Mouse (Mus musculus): ENCODE data around the gene Gpc6.

DNA sequence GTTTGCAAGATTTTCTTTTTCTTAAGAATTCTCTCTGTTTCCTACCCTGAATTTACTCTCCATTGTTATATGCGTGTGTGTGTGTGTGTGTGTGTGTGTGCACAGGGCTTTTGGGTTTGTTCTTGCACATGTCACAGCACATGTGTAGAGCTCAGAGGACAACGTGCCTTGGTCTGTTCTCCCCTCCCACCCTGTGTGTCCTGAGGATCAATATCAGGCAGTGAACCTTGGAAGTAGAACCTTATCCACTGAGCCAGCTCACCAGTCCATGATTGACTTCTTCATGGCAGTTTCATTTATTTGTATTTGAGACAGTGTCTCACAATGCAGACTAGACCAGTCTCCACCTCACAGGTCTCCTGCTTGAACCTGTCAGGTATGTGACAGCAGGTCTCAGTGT lies 399.1 kb downstream of the Gpc6 start:
- TF ChIP-seq CTCF (IDR thresholded peaks at IDR 0.05; ENCODE audit: low read depth) (no peak), EP300 (optimal IDR thresholded peaks at IDR 0.05) (no peak)

Data from stomach, postnatal 0 days (tissue).